Mouse (Mus musculus) embryonic fibroblast, embryonic 13.5 days (primary cell): ENCODE measurements around the gene Cadps.

Experiments used
- CTCF ChIP-seq: IDR thresholded peaks from 2 replicates; pipeline ENCODE4 v1.5.1; 2011; ENCODE audit warnings: mild to moderate bottlenecking, control low read depth, low read length, moderate library complexity, borderline replicate concordance; ENCODE audit not compliant: insufficient read depth
- POLR2A ChIP-seq: IDR thresholded peaks from 2 replicates; pipeline ENCODE4 v1.6.1; 2011; ENCODE audit warnings: low read depth, mild to moderate bottlenecking, control low read depth, low read length, moderate library complexity

GRCm38 (mm10) chr14:12602080-12602479 lies 220.8 kb downstream of the Cadps start:
- no peak for TF ChIP-seq POLR2A
- TF ChIP-seq CTCF: no peak
